Mouse (Mus musculus): ENCODE measurements around the gene Optn. TPM values are rescaled to one million over a fixed set of nuclear protein-coding genes. Genes with fewer than 3 reads are reported as not detected.

The Optn gene
- total and polyA plus RNA-seq, 2 experiments from 2014 or later: 28.7 to 35.0 TPM

DNA sequence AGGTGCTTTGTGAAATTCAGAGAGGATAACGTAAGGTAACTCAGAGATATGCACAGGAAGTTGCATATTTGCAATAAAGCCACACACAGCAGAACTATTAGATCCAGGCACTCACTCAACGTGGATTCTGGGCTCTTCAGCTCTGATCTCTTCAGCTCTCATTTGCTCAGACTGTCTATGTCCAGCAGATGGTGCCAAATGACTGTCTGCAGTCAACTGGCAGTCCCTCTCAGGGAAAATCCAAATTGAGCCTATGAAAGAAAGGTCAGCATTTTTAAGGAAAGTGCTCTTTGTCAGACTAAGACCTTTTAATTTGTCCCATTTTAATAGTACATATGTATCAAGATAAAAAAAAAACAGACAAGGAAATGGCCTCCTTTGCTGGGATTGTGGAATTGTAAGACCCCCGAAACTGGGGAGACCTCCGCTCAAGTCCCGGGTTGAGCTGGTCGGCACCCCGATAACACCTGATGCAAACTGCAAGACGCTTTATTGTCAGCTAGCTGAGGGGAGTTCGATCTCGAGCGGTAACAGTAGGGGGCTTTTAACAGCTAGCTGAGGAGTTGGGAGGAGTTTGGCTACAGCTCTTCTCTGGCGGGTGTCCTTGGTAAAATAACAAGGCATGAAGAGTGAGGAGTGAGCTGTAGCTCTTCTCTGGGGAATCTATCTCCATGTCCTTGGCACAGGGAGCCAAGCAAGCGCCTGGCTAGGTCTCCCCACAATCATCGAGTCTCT, 16.4 kb upstream of the Optn start:
- DNase-seq (ENCODE audit: low spot score) (peak; percentile 92), ATAC-seq (ENCODE audit: low FRiP score) (peak; percentile 78; the same call in 1 of the 2 replicates)
- WGBS: 6% methylated on average over 14 of the region's 14 CpGs
- Histone ChIP-seq H3K9ac (replicated peaks; ENCODE audit: low read length, poor library complexity, severe bottlenecking) (no peak overlapping the region), H3K4me3 (ENCODE audit: low read depth, low read length) (peak overlapping the region; percentile 30), H3K4me1 (ENCODE audit: insufficient read depth, low read length) (no peaks in the 10 kb centered on the region), H3K4me2 (ENCODE audit: low read depth, low read length, poor library complexity, severe bottlenecking) (peak overlapping the region; percentile 53), H3K9me3 (ENCODE audit: low read length) (no peaks in the 10 kb centered on the region), H3K27me3 (ENCODE audit: insufficient read depth, low read length) (no peaks in the 10 kb centered on the region), H3K36me3 (ENCODE audit: insufficient read depth, low read length) (no peaks in the 10 kb centered on the region), H3K27ac (ENCODE audit: low read depth, low read length) (no peak overlapping the region)
- peak; percentile 98 for TF ChIP-seq CTCF (IDR thresholded peaks at IDR 0.05)

GRCm38 (mm10) chr2:5077937-5078336, 14.1 kb upstream of the Optn start:
- Histone ChIP-seq H3K4me1 (ENCODE audit: insufficient read depth, low read length) (no peaks in the 10 kb centered on the region), H3K9ac (replicated peaks; ENCODE audit: low read length, poor library complexity, severe bottlenecking) (no peak overlapping the region), H3K9me3 (ENCODE audit: low read length) (no peaks in the 10 kb centered on the region), H3K36me3 (ENCODE audit: insufficient read depth, low read length) (no peaks in the 10 kb centered on the region), H3K4me3 (ENCODE audit: low read depth, low read length) (no peak overlapping the region), H3K27me3 (ENCODE audit: insufficient read depth, low read length) (no peaks in the 10 kb centered on the region), H3K4me2 (ENCODE audit: low read depth, low read length, poor library complexity, severe bottlenecking) (no peak overlapping the region), H3K27ac (ENCODE audit: low read depth, low read length) (no peak overlapping the region)
- WGBS: 73% methylated on average over 2 of the region's 2 CpGs
- no peak for DNase-seq (ENCODE audit: low spot score)
- TF ChIP-seq CTCF (IDR thresholded peaks at IDR 0.05): no peak
- no peak for ATAC-seq (ENCODE audit: low FRiP score)

DNA sequence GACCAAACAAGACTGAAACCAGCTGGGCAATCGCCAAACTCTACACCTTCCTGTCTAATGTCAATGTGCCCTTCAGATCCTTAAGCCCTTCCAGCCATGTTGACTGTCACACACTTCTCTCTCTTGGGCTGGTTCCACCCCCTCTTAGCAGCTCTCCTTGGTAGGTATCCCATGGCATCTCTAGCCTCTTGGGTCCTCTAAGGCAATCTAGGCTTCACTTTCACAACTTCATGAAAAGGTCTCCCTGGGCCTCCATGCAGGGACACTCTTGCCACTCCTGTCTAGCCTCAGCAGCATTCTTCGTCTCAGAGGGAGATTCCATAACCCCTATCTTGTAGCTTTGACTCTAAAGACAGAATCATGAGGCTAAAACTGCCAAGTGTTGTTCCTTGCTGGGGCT, 13.6 kb upstream of the Optn start:
- Histone ChIP-seq H3K36me3 (ENCODE audit: insufficient read depth, low read length) (no peaks in the 10 kb centered on the region), H3K4me1 (ENCODE audit: insufficient read depth, low read length) (no peaks in the 10 kb centered on the region), H3K9me3 (ENCODE audit: low read length) (no peaks in the 10 kb centered on the region), H3K9ac (replicated peaks; ENCODE audit: low read length, poor library complexity, severe bottlenecking) (no peak overlapping the region), H3K27ac (ENCODE audit: low read depth, low read length) (no peak overlapping the region), H3K4me3 (ENCODE audit: low read depth, low read length) (no peak overlapping the region), H3K27me3 (ENCODE audit: insufficient read depth, low read length) (no peaks in the 10 kb centered on the region), H3K4me2 (ENCODE audit: low read depth, low read length, poor library complexity, severe bottlenecking) (no peak overlapping the region)
- ATAC-seq (ENCODE audit: low FRiP score) (no peak), DNase-seq (ENCODE audit: low spot score) (no peak)
- WGBS: 84% methylated on average over 2 of the region's 2 CpGs
- no peak for TF ChIP-seq CTCF (IDR thresholded peaks at IDR 0.05)

DNA sequence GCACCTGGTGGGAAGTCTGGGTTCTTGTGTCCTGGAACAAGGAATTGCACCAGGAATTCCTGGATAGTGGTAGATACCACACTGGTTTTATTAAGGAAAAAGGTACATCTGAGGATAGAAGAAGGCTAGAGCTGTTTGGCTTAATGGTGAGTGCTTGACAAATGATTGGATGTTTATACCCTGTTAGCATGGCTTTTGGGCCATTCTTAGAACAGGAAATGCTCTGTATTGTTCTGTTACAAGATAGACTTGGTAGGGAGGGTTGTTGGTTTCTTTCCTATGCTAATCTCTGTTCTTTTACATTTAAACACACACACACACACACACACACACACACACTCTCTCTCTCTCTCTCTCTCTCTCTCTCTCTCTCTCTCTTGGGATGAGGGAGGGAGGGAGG, 12.0 kb upstream of the Optn start:
- H3K4me3 ChIP-seq (ENCODE audit: low read depth, low read length): no peak overlapping the region
- ATAC-seq (ENCODE audit: low FRiP score): no peak
- no peaks in the 10 kb centered on the region for H3K27me3 ChIP-seq (ENCODE audit: insufficient read depth, low read length)
- no peaks in the 10 kb centered on the region for H3K36me3 ChIP-seq (ENCODE audit: insufficient read depth, low read length)
- no peak for TF ChIP-seq CTCF (IDR thresholded peaks at IDR 0.05)
- no peak overlapping the region for H3K9ac ChIP-seq (replicated peaks; ENCODE audit: low read length, poor library complexity, severe bottlenecking)
- H3K4me1 ChIP-seq (ENCODE audit: insufficient read depth, low read length): no peaks in the 10 kb centered on the region
- no peak overlapping the region for H3K4me2 ChIP-seq (ENCODE audit: low read depth, low read length, poor library complexity, severe bottlenecking)
- no peak for DNase-seq (ENCODE audit: low spot score)
- no peak overlapping the region for H3K27ac ChIP-seq (ENCODE audit: low read depth, low read length)
- no peaks in the 10 kb centered on the region for H3K9me3 ChIP-seq (ENCODE audit: low read length)

DNA sequence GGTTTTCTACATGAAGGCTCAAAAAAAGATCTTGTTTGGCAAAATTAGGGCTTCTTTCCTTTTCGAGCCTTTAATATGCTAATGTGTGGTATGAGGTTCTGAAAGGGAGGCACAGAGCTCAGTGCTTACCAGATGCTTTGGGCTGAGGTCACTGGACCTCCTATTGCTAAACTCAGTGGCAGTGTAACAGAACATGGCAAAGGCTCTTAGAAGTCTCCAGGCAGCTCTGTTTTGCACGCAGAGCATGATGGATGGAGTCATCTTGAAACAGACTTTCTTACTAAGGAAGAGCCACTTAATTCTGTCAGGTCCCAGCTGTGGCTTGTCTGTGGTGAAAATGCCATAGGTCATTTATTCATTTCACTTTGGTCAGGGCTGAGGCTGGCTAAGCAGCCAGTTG, 11.6 kb upstream of the Optn start:
- Histone ChIP-seq H3K4me3 (ENCODE audit: low read depth, low read length) (no peak overlapping the region), H3K36me3 (ENCODE audit: insufficient read depth, low read length) (no peaks in the 10 kb centered on the region), H3K4me2 (ENCODE audit: low read depth, low read length, poor library complexity, severe bottlenecking) (no peak overlapping the region), H3K27ac (ENCODE audit: low read depth, low read length) (no peak overlapping the region), H3K4me1 (ENCODE audit: insufficient read depth, low read length) (no peaks in the 10 kb centered on the region), H3K9me3 (ENCODE audit: low read length) (no peaks in the 10 kb centered on the region), H3K9ac (replicated peaks; ENCODE audit: low read length, poor library complexity, severe bottlenecking) (no peak overlapping the region), H3K27me3 (ENCODE audit: insufficient read depth, low read length) (no peaks in the 10 kb centered on the region)
- DNase-seq (ENCODE audit: low spot score): no peak
- no peak for TF ChIP-seq CTCF (IDR thresholded peaks at IDR 0.05)
- WGBS: 62% methylated on average over 2 of the region's 2 CpGs
- ATAC-seq (ENCODE audit: low FRiP score): no peak

- Histone ChIP-seq H3K27ac (ENCODE audit: low read depth, low read length) (no peak overlapping the region), H3K27me3 (ENCODE audit: insufficient read depth, low read length) (no peaks in the 10 kb centered on the region), H3K9ac (replicated peaks; ENCODE audit: low read length, poor library complexity, severe bottlenecking) (no peak overlapping the region), H3K36me3 (ENCODE audit: insufficient read depth, low read length) (no peaks in the 10 kb centered on the region), H3K4me2 (ENCODE audit: low read depth, low read length, poor library complexity, severe bottlenecking) (no peak overlapping the region), H3K4me3 (ENCODE audit: low read depth, low read length) (no peak overlapping the region), H3K9me3 (ENCODE audit: low read length) (no peaks in the 10 kb centered on the region), H3K4me1 (ENCODE audit: insufficient read depth, low read length) (no peaks in the 10 kb centered on the region)
- 94% methylated on average over 3 of the region's 3 CpGs for whole genome bisulfite sequencing
- ATAC-seq (ENCODE audit: low FRiP score) (no peak), DNase-seq (ENCODE audit: low spot score) (no peak)
- TF ChIP-seq CTCF (IDR thresholded peaks at IDR 0.05): no peak
Observed at GRCm38 (mm10) chr2:5073785-5074184, 9.9 kb upstream of the Optn start.
